Mouse (Mus musculus): ENCODE measurements around the gene Myt1l. TPM values are rescaled to one million over a fixed set of nuclear protein-coding genes. Genes with fewer than 3 reads are reported as not detected.
A peak's percentile ranks its signal among the peaks of the same experiment; 100 is the strongest.

Myt1l gene
- polyA plus RNA-seq, 1 experiment from 2014 or later, result 9.3 TPM

DNA sequence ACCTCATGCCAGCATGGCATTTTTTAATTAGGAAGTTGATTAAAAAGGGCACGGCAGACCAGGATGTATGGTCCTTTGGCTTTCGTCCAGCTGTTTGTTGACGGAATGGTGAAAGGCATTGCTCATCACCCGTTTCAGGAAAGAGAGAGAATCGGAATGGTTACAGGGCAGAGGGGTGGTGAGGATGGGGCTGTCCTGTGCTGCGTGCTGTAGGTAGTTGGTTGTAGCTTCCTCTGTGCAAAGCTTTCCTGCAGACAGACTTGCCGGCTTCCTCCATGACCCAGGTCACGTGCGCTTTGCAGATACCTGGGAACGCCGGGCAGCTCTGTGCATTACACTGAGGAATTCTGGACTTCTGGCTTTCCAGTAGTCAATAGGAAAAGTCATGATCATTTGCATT, 10.3 kb downstream of the Myt1l start:
- no peak overlapping the region for H3K4me2 ChIP-seq (replicated peaks)
- no peaks in the 10 kb centered on the region for H3K4me1 ChIP-seq
- peaks cover 30% of the 10 kb centered on the region for H3K27me3 ChIP-seq
- H3K27ac ChIP-seq (replicated peaks), result no peak overlapping the region
- ATAC-seq (ENCODE audit: insufficient number of reproducible peaks, low FRiP score, low TSS enrichment, low read depth), result no peak
- H3K36me3 ChIP-seq, result no peaks in the 10 kb centered on the region
- H3K9me3 ChIP-seq (replicated peaks), result no peaks in the 10 kb centered on the region
- no peak overlapping the region for H3K9ac ChIP-seq
- WGBS, result 67% methylated on average over 11 of the region's 11 CpGs
- H3K4me3 ChIP-seq (replicated peaks), result no peak overlapping the region

DNA sequence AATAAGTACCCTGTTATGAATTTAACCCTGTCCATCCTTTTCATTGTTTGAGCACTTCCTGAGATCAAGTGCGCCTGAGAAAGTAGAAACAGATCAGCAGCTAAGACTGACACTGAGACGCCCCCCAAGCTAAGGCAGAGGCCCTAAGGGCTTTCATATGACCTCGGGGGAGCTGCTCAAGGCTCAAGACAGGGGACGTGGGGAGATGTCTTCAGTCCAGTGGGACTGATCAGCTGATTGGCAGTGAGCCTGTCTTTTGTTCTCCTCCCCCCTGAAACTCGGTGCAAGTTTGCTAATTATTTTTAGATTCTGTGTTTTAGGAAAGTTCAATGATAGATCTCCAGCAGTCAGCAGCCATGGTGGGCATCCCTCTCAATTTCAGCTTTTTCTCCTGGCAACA, 10.9 kb downstream of the Myt1l start:
- 0 out of 2 replicates have a peak, but pooled peaks have one; percentile 65 for ATAC-seq (ENCODE audit: insufficient number of reproducible peaks, low FRiP score, low TSS enrichment, low read depth)
- no peak overlapping the region for H3K27ac ChIP-seq (replicated peaks)
- H3K4me1 ChIP-seq, result no peaks in the 10 kb centered on the region
- H3K27me3 ChIP-seq, result peaks cover 24% of the 10 kb centered on the region
- no peak overlapping the region for H3K9ac ChIP-seq
- no peak overlapping the region for H3K4me2 ChIP-seq (replicated peaks)
- no peaks in the 10 kb centered on the region for H3K9me3 ChIP-seq (replicated peaks)
- WGBS, result 26% methylated on average over 5 of the region's 5 CpGs
- H3K36me3 ChIP-seq, result no peaks in the 10 kb centered on the region
- no peak overlapping the region for H3K4me3 ChIP-seq (replicated peaks)

DNA sequence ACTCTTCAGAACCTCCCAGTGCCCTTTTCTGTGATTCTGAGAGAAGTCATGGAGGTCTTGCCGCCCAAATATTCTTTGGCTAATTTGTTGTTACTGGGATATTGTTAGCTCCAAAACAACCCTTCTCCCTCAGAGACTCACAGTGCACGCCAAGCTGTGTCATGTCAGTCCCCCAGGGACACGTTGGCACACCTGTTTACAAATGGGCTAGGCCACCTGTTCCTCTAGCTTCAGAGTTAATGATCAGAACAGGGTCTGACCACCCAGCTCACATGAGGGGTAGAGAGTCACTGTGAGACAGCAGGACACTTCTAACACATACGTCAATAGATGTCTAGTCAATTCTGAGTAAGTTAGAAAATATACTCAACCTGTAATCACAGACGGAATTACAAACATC, 12.6 kb downstream of the Myt1l start:
- Histone ChIP-seq H3K27ac (replicated peaks) (no peak overlapping the region), H3K9me3 (replicated peaks) (no peaks in the 10 kb centered on the region), H3K4me1 (no peaks in the 10 kb centered on the region), H3K4me3 (replicated peaks) (no peak overlapping the region), H3K4me2 (replicated peaks) (no peak overlapping the region), H3K27me3 (peaks cover 9% of the 10 kb centered on the region), H3K36me3 (no peaks in the 10 kb centered on the region), H3K9ac (no peak overlapping the region)
- 78% methylated on average over 5 of the region's 5 CpGs for WGBS
- no peak for ATAC-seq (ENCODE audit: insufficient number of reproducible peaks, low FRiP score, low TSS enrichment, low read depth)

DNA sequence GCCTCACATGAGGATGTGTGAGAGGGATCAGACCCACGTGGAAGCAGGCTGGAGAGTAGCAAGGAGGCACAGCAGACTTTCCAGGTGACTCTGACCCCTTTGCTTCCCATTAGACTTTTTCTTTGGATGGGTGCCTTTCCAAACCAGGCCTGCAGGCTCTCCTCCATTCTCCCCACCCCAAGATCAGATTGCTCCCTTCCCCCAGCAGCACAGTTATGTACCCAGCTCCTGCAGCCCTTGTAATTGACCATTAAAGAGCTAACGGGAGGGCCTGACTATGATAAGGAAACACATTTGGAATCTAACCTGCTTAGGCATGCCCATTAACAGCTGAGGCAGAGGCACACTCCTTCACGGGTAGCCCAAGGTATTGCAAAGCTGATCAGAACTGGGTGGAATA, 17.9 kb downstream of the Myt1l start:
- H3K9me3 ChIP-seq (replicated peaks), result no peaks in the 10 kb centered on the region
- H3K27me3 ChIP-seq, result no peaks in the 10 kb centered on the region
- no peaks in the 10 kb centered on the region for H3K36me3 ChIP-seq
- H3K4me3 ChIP-seq (replicated peaks), result no peak overlapping the region
- no peak overlapping the region for H3K9ac ChIP-seq
- no peaks in the 10 kb centered on the region for H3K4me1 ChIP-seq
- H3K4me2 ChIP-seq (replicated peaks), result no peak overlapping the region
- H3K27ac ChIP-seq (replicated peaks), result no peak overlapping the region
- WGBS, result 27% methylated on average over 3 of the region's 3 CpGs
- no peak for ATAC-seq (ENCODE audit: insufficient number of reproducible peaks, low FRiP score, low TSS enrichment, low read depth)

DNA sequence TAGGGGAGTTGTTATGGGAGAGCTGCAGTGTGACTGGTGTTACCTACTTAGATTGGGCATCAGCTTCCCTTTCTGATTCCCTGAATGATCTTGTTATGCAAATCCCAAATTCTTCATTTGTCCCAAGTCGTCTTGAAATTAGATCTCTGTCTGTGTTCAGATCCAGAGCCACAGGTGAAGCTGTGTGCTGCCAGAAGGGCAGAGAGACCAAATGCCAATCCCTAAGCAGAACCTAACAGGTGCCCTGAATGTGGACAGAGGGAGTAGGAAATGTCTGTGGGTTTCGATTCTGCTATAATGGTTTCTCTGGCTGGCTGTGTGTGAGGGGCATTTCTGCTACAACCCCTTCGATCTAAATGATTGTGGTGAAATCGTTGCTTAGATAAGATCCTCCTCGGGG, 18.9 kb downstream of the Myt1l start:
- no peak for ATAC-seq (ENCODE audit: insufficient number of reproducible peaks, low FRiP score, low TSS enrichment, low read depth)
- Histone ChIP-seq H3K4me2 (replicated peaks) (no peak overlapping the region), H3K4me3 (replicated peaks) (no peak overlapping the region), H3K27ac (replicated peaks) (no peak overlapping the region), H3K4me1 (no peaks in the 10 kb centered on the region), H3K9me3 (replicated peaks) (no peaks in the 10 kb centered on the region), H3K27me3 (no peaks in the 10 kb centered on the region), H3K9ac (no peak overlapping the region), H3K36me3 (no peaks in the 10 kb centered on the region)
- 70% methylated on average over 5 of the region's 5 CpGs for WGBS

DNA sequence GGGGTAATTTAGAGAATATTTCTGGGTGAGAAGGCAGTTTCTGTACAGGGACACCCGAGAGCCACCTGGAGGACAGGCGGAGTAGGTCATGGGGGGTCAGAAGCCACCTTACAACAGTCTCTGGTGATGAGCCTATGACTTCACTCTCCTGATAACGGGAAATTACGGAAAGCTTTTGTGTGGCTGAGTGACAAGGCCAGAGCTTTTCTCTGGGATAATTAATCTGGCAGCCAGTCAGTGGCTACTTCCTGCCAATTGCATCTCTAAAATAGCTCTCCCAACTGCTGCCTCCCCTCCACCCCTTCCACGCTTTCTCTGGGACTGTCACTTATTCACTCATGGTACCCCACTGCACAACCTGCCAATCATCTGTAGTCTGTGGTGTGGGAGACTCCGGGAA, 19.6 kb downstream of the Myt1l start:
- Histone ChIP-seq H3K27me3 (no peaks in the 10 kb centered on the region), H3K4me2 (replicated peaks) (no peak overlapping the region), H3K9ac (no peak overlapping the region), H3K4me3 (replicated peaks) (no peak overlapping the region), H3K4me1 (no peaks in the 10 kb centered on the region), H3K27ac (replicated peaks) (no peak overlapping the region), H3K9me3 (replicated peaks) (no peaks in the 10 kb centered on the region), H3K36me3 (no peaks in the 10 kb centered on the region)
- 65% methylated on average over 6 of the region's 6 CpGs for WGBS
- no peak for ATAC-seq (ENCODE audit: insufficient number of reproducible peaks, low FRiP score, low TSS enrichment, low read depth)

DNA sequence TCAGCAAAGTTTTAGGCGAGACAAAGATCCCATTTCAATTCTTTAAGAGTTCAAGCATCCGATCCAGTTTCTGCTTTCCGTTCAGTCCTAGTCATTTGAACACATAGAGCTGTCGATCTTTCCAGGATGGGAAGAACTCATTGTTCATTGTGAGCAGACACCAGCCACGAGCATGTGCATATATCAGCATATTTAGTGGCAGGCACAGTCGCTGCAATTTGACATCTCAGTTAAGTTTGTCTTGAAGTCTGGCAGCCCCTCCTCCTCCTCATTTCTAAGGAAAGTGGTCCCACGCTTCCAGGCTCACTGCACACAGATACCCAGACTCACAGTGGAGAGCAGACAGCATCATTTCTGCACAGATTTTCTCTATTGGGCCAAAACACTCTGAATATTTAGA, 25.0 kb downstream of the Myt1l start:
- WGBS, result 62% methylated on average over 7 of the region's 7 CpGs
- Histone ChIP-seq H3K27ac (replicated peaks) (no peak overlapping the region), H3K4me3 (replicated peaks) (no peak overlapping the region), H3K27me3 (no peaks in the 10 kb centered on the region), H3K9ac (no peak overlapping the region), H3K9me3 (replicated peaks) (no peaks in the 10 kb centered on the region), H3K36me3 (no peaks in the 10 kb centered on the region), H3K4me1 (no peaks in the 10 kb centered on the region), H3K4me2 (replicated peaks) (no peak overlapping the region)
- no peak for ATAC-seq (ENCODE audit: insufficient number of reproducible peaks, low FRiP score, low TSS enrichment, low read depth)

DNA sequence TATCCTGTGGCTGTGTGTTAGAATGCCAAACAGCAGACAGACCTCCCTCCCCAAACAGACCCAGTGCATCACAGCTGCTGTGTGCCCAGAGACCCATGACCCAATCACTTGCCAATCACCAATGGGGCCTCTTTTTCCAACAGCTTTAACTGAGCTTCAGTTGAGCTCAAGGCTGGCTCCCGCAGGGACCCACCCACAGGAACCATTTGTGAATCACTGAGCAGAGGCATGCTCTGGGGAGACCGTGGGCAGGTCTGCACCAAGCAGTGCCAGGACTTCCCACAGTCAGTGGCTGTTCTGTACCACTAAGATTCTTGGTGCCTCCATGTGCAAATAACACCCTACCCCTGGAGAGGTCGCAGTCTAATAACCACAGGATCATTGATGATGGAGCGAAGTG, 27.5 kb downstream of the Myt1l start:
- Histone ChIP-seq H3K4me2 (replicated peaks) (no peak overlapping the region), H3K27me3 (no peaks in the 10 kb centered on the region), H3K9me3 (replicated peaks) (no peaks in the 10 kb centered on the region), H3K36me3 (no peaks in the 10 kb centered on the region), H3K4me3 (replicated peaks) (no peak overlapping the region), H3K4me1 (no peaks in the 10 kb centered on the region), H3K27ac (replicated peaks) (no peak overlapping the region), H3K9ac (no peak overlapping the region)
- ATAC-seq (ENCODE audit: insufficient number of reproducible peaks, low FRiP score, low TSS enrichment, low read depth), result no peak
- 77% methylated on average over 4 of the region's 4 CpGs for WGBS

DNA sequence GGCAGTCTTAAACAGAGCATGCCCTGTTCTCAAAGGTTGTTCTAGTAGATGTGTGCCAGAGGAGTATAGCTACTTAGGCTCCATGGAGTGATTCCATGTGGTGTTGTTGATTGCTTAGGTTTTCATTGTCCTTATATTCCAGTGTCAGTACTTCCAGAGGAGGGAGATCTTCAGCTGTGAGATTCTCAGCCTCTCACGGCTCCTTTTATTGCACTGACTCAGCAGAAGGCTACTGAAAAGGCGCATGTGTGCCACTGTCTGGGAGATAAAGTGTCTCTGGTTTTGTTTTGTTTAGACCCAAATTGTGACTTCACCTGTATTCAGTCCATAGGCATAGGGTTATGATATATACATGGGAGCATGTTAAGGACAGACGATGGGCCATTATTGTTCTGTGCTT, 28.2 kb downstream of the Myt1l start:
- Histone ChIP-seq H3K9me3 (replicated peaks) (no peaks in the 10 kb centered on the region), H3K4me3 (replicated peaks) (no peak overlapping the region), H3K4me2 (replicated peaks) (no peak overlapping the region), H3K4me1 (no peaks in the 10 kb centered on the region), H3K27ac (replicated peaks) (no peak overlapping the region), H3K36me3 (no peaks in the 10 kb centered on the region), H3K27me3 (no peaks in the 10 kb centered on the region), H3K9ac (no peak overlapping the region)
- no peak for ATAC-seq (ENCODE audit: insufficient number of reproducible peaks, low FRiP score, low TSS enrichment, low read depth)
- WGBS, result 81% methylated on average over 3 of the region's 3 CpGs

DNA sequence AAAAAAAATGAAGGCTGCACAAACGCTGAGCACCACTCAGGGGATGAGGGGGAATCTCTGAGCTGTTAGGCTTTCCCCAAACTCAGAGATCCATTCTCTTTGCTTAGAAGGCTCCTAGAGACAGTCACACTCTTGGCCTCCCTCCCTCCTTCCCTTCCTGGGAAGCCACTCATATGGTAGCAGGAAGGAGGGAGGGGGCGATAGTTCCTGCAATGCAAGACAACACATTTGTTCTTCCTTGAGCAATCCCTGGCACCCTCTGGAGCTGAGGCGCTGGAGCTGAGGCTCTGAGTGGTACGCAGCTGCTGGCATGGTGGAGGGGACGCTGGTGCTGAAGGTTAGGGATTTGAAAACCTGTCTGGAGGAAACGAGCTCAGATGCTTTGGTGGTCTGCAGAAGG, 28.7 kb downstream of the Myt1l start:
- no peak overlapping the region for H3K4me2 ChIP-seq (replicated peaks)
- WGBS, result 62% methylated on average over 6 of the region's 6 CpGs
- no peaks in the 10 kb centered on the region for H3K27me3 ChIP-seq
- no peaks in the 10 kb centered on the region for H3K4me1 ChIP-seq
- H3K27ac ChIP-seq (replicated peaks), result no peak overlapping the region
- H3K9ac ChIP-seq, result no peak overlapping the region
- ATAC-seq (ENCODE audit: insufficient number of reproducible peaks, low FRiP score, low TSS enrichment, low read depth), result no peak
- H3K36me3 ChIP-seq, result no peaks in the 10 kb centered on the region
- no peak overlapping the region for H3K4me3 ChIP-seq (replicated peaks)
- no peaks in the 10 kb centered on the region for H3K9me3 ChIP-seq (replicated peaks)

DNA sequence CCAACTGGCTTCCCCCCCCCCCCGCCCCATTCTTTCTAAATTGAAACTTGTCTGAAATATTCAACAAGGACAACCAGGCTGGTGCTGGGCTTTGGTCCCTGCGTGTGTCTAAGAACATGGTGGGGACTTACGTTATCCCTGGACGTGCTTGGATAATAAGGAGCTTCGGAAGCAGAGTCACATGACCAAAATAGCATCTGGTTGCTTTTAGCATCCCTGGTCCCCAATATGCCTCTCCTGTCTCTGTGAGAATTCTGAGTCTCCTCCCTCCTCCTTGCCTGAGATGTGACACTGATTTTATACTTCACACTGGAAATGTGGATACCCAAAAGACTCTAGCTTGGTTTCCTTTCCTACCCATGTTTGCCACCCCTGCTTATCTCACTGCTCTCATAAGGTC, 31.6 kb downstream of the Myt1l start:
- Histone ChIP-seq H3K9me3 (replicated peaks) (no peaks in the 10 kb centered on the region), H3K4me1 (no peaks in the 10 kb centered on the region), H3K4me3 (replicated peaks) (no peak overlapping the region), H3K27ac (replicated peaks) (no peak overlapping the region), H3K27me3 (no peaks in the 10 kb centered on the region), H3K4me2 (replicated peaks) (no peak overlapping the region), H3K36me3 (no peaks in the 10 kb centered on the region), H3K9ac (no peak overlapping the region)
- WGBS, result 37% methylated on average over 5 of the region's 5 CpGs
- ATAC-seq (ENCODE audit: insufficient number of reproducible peaks, low FRiP score, low TSS enrichment, low read depth), result no peak

DNA sequence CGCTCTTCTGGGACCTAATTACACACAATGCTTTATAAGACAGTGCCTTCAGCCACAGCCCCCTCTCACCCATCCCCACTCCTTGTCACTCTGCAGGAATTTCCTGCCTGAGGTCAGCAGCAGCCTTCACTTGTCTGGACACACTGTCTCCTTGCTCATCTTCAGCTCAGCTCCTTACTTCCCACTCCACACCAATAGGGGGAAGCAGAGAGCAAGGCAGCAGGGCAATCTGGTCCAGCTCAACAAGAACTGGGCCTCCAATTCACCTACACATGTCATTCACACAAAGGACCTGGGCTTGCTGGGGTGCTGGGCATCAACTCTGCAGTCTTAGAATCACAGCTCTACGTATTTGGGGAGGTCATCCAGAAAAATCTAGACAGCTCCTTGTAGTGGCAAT, 33.0 kb downstream of the Myt1l start:
- Histone ChIP-seq H3K9ac (no peak overlapping the region), H3K27ac (replicated peaks) (no peak overlapping the region), H3K4me2 (replicated peaks) (no peak overlapping the region), H3K4me3 (replicated peaks) (no peak overlapping the region), H3K4me1 (no peaks in the 10 kb centered on the region), H3K27me3 (no peaks in the 10 kb centered on the region), H3K36me3 (no peaks in the 10 kb centered on the region), H3K9me3 (replicated peaks) (no peaks in the 10 kb centered on the region)
- no peak for ATAC-seq (ENCODE audit: insufficient number of reproducible peaks, low FRiP score, low TSS enrichment, low read depth)
- WGBS, result 79% methylated on average over 2 of the region's 2 CpGs

All from embryonic facial prominence, embryonic 15.5 days (tissue).